In the genomic region with DNA sequence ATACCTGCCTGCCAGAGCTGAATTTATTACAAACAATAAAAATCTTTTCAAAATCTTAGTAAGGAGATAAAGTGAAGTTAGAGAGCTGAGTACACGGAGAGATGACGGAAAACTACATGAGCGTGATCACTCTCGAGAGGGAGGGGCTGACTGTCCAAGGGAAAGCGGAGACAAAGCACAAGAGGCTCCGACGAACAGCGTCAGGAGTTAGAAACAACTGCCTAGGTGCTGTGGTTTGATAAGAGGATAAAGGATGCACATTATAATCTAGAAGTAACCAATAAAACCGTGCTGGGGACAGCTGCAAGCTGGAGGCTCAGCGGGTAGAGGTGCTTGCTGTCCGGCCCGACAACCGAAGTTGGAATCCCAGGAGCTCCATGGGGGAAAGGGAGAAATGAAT, we compare ENCODE assay signal across 26 mouse cellular contexts. TPM values are rescaled to one million over a fixed set of nuclear protein-coding genes. Genes with fewer than 3 reads are reported as not detected.
DNase-seq lines count a peak whose midpoint lies in the region; ATAC-seq and TF ChIP-seq lines count a peak whose summit lies in the region.
"Had no signal": no experiment of that assay in that cellular context is flagged by ENCODE, and none has a peak within 500 bp of the region (broad histone marks: within the 10 kb centered on the region; RNA-seq: fewer than 3 reads in every experiment).

No protein-coding gene starts in this region.

- no peaks in the 10 kb centered on the region for H3K9me3 ChIP-seq in heart, embryonic 10.5 days
- no peaks in the 10 kb centered on the region for H3K9me3 ChIP-seq in hindbrain, embryonic 12.5 days (replicated peaks)
- no peaks in the 10 kb centered on the region for H3K9me3 ChIP-seq in hindbrain, postnatal 0 days (ENCODE audit: low read length)
- H3K9me3 ChIP-seq: forebrain, embryonic 10.5 days; limb, embryonic 15.5 days; midbrain, embryonic 15.5 days had no signal

- no peak for TF ChIP-seq CTCF in hindbrain, postnatal 0 days (IDR thresholded peaks at IDR 0.05; ENCODE audit: low read depth)

- no peak for DNase-seq in heart, embryonic 10.5 days (ENCODE audit: low spot score)
- no peak for DNase-seq in heart, adult 18-20 months
- DNase-seq in hindbrain, postnatal 0 days (ENCODE audit: low spot score), result no peak
- DNase-seq in thymus, postnatal 14 days, result peak; percentile 4
- DNase-seq in thymus, postnatal 25 days, result no peak
- DNase-seq in urinary bladder, adult 18-20 months (ENCODE audit: low spot score in 2 of 2), result no peak
- DNase-seq in cerebellum, postnatal 14 days, result no peak
- DNase-seq: adrenal gland, postnatal 25 days; cerebellum, adult 11-12 months; cerebellum, postnatal 25 days; forebrain, postnatal 0 days; gastrocnemius, postnatal 36 days; heart, postnatal 10 days; kidney, adult 18-20 months; kidney, postnatal 10 days; retina, postnatal 1 day; right cerebral cortex, postnatal 4 days; thymus, adult 2 months had no signal

- 61% methylated on average over 13 of the region's 13 CpGs for WGBS in heart, embryonic 10.5 days
- 69% methylated on average over 13 of the region's 13 CpGs for WGBS in hindbrain, embryonic 12.5 days
- WGBS in hindbrain, postnatal 0 days, result 63% methylated on average over 13 of the region's 13 CpGs

- ATAC-seq in hindbrain, embryonic 12.5 days (ENCODE audit: low FRiP score), result no peak
- ATAC-seq in hindbrain, postnatal 0 days, result no peak
- ATAC-seq: forebrain, postnatal 0 days; hindbrain, embryonic 16.5 days; lung, postnatal 0 days; midbrain, embryonic 15.5 days had no signal

- 0 out of 2 replicates have a peak overlapping the region, but pooled peaks have one; percentile 17 for H3K4me2 ChIP-seq in hindbrain, embryonic 12.5 days (replicated peaks)
- no peak overlapping the region for H3K4me2 ChIP-seq in hindbrain, postnatal 0 days (ENCODE audit: low read depth, low read length)
- H3K4me2 ChIP-seq: limb, embryonic 15.5 days; midbrain, embryonic 15.5 days had no signal

- H3K4me1 ChIP-seq in heart, embryonic 10.5 days, result peaks cover 56% of the 10 kb centered on the region
- peaks cover 26% of the 10 kb centered on the region for H3K4me1 ChIP-seq in hindbrain, embryonic 12.5 days
- no peaks in the 10 kb centered on the region for H3K4me1 ChIP-seq in hindbrain, postnatal 0 days (ENCODE audit: insufficient read depth, low read length)

- H3K27me3 ChIP-seq in heart, embryonic 10.5 days (ENCODE audit: insufficient read depth, poor library complexity, severe bottlenecking), result no peaks in the 10 kb centered on the region
- H3K27me3 ChIP-seq in hindbrain, embryonic 12.5 days, result no peaks in the 10 kb centered on the region
- no peaks in the 10 kb centered on the region for H3K27me3 ChIP-seq in hindbrain, postnatal 0 days (ENCODE audit: insufficient read depth, low read length)
- H3K27me3 ChIP-seq: limb, embryonic 15.5 days; midbrain, embryonic 15.5 days had no signal

- peaks cover 15% of the 10 kb centered on the region; the same call in 1 of the 2 replicates for H3K36me3 ChIP-seq in heart, embryonic 10.5 days
- peaks cover 5% of the 10 kb centered on the region; the same call in 1 of the 2 replicates for H3K36me3 ChIP-seq in hindbrain, embryonic 12.5 days
- no peaks in the 10 kb centered on the region for H3K36me3 ChIP-seq in hindbrain, postnatal 0 days (ENCODE audit: insufficient read depth, low read length)
- H3K36me3 ChIP-seq: midbrain, embryonic 15.5 days had no signal

- peak overlapping the region; percentile 52; the same call in 1 of the 2 replicates for H3K27ac ChIP-seq in heart, embryonic 10.5 days
- H3K27ac ChIP-seq in hindbrain, embryonic 12.5 days, result no peak overlapping the region
- H3K27ac ChIP-seq in hindbrain, postnatal 0 days, result no peak overlapping the region
- H3K27ac ChIP-seq: forebrain, embryonic 10.5 days; layer of hippocampus, adult 2 months; limb, embryonic 15.5 days; midbrain, embryonic 15.5 days had no signal

- H3K9ac ChIP-seq in hindbrain, embryonic 12.5 days, result no peak overlapping the region
- no peak overlapping the region for H3K9ac ChIP-seq in hindbrain, postnatal 0 days (replicated peaks; ENCODE audit: low read length)
- H3K9ac ChIP-seq: forebrain, postnatal 0 days; limb, embryonic 15.5 days; midbrain, embryonic 15.5 days had no signal

- H3K4me3 ChIP-seq in heart, embryonic 10.5 days, result no peak overlapping the region
- H3K4me3 ChIP-seq in hindbrain, embryonic 12.5 days, result no peak overlapping the region
- no peak overlapping the region for H3K4me3 ChIP-seq in hindbrain, postnatal 0 days (ENCODE audit: low read length)
- H3K4me3 ChIP-seq: forebrain, embryonic 10.5 days; layer of hippocampus, adult 2 months; limb, embryonic 15.5 days; midbrain, embryonic 15.5 days; myocyte had no signal

RNA-seq across cellular contexts. Expression of a gene that starts 13.8 kb away (rescaled TPM):
- polyA plus RNA-seq in heart, embryonic 10.5 days (2016; fragmentation: Nextera tagmentation; extraction: Ambion mirVana), result 59.7 and 60.2 TPM in 2 replicates
- 1 to 10 TPM; 3.7 to 4.9 TPM for total RNA-seq in heart, adult 18-20 months (2021)
- polyA plus RNA-seq in hindbrain, embryonic 12.5 days (2016; fragmentation: Nextera tagmentation; extraction: Ambion mirVana), result 19.0 and 22.9 TPM in 2 replicates
- total RNA-seq in hindbrain, postnatal 0 days (2014; rRNA removed), result 7.7 TPM in 2 replicates
- polyA plus RNA-seq in hindbrain, postnatal 0 days (2015; fragmentation: Nextera tagmentation; extraction: Ambion mirVana), result 4.3 and 4.4 TPM in 2 replicates

RNA-seq across cellular contexts. Expression of a gene that starts 57.2 kb away (rescaled TPM):
- 70.6 and 79.7 TPM in 2 replicates for polyA plus RNA-seq in heart, embryonic 10.5 days (2016; fragmentation: Nextera tagmentation; extraction: Ambion mirVana)
- total RNA-seq in heart, adult 18-20 months (2021), result 10 to 100 TPM; 21.3 to 29.0 TPM
- 81.8 and 82.5 TPM in 2 replicates for polyA plus RNA-seq in hindbrain, embryonic 12.5 days (2016; fragmentation: Nextera tagmentation; extraction: Ambion mirVana)
- total RNA-seq in hindbrain, postnatal 0 days (2014; rRNA removed), result 76.3 and 83.7 TPM in 2 replicates
- 48.8 and 52.7 TPM in 2 replicates for polyA plus RNA-seq in hindbrain, postnatal 0 days (2015; fragmentation: Nextera tagmentation; extraction: Ambion mirVana)
